Mouse (Mus musculus) yolk sac, embryonic 10.5 days (tissue): ENCODE measurements around the gene Cux2.
A peak's percentile ranks its signal among the peaks of the same experiment; 100 is the strongest.

ENCODE experiments used
- DNase-seq: peaks from one replicate; pipeline ENCODE4 v3.0.0-alpha.2; 2017; ENCODE audit warnings: low spot score

Cux2 gene

DNA sequence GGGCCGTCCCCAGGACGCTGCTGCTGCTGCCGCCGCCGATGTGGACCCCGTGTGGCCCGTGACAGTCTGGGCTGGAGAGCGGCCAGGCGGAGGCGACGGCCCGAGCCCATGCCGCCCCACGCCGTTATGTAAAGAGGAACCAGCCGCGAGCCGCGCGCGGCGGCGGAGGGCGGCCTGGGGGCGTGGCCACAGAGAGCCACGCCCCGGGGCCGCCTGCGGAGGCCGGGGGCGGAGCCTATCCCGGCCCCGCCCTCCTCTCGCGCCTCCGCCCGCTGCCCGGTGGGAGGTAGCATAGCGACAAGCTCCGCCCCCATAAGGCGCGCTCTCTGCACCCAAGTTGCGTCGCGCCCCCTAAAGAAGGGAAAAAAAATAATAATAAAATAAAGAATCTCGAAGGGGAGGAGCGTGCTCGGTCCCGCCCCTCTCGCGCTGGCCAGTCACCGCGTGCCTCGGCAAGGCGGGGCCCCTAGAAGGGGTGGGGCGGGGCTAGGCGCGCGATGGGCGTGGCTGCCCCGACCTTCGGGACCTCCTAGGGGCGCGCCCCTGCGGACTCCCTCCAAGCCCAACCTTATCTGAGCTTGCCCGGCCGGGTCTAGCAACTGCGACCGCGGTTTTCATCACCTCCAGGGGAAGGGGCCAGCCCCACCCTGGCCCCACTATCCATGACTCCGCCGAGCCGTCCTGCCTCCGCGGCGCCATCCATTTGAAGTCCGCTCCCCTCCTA is 213.0 kb downstream of the Cux2 start:
- peak; percentile 95 for DNase-seq

DNA sequence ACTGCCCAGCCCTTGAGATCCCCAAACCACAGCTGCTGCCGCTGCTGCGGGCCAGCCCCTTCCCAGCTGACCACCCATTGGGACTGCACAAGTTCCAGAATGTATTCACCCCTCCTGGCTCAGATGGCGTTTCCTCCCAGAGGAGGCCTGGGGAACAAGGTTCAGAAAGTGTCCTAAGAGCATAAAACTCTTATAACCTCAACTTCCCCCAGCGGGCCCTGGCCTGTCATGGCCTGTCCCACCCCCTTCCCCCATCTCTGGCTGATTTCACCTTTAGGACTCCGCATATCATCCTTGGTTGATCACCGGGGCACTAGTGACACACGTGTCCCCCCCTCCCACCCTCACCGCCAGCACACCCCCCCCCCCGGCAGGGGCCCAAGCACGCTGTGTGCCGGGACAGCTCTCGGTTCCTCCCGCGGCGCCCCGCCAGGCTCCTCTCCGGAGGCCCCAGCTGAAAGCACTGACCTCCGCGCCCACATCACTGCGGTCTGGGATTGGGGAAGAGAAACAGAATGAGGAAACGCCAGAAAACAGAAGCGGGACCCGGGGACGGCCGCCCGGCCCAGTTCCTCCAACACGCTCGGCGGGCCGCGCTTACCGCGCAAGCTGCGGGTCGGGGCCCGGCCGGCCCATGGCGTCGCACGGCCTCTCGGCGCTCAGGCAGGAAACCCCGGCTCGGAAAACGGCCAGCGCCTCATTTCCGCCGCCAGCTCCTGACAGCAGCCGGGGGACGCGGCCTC is 213.8 kb downstream of the Cux2 start:
- DNase-seq, result no peak

DNA sequence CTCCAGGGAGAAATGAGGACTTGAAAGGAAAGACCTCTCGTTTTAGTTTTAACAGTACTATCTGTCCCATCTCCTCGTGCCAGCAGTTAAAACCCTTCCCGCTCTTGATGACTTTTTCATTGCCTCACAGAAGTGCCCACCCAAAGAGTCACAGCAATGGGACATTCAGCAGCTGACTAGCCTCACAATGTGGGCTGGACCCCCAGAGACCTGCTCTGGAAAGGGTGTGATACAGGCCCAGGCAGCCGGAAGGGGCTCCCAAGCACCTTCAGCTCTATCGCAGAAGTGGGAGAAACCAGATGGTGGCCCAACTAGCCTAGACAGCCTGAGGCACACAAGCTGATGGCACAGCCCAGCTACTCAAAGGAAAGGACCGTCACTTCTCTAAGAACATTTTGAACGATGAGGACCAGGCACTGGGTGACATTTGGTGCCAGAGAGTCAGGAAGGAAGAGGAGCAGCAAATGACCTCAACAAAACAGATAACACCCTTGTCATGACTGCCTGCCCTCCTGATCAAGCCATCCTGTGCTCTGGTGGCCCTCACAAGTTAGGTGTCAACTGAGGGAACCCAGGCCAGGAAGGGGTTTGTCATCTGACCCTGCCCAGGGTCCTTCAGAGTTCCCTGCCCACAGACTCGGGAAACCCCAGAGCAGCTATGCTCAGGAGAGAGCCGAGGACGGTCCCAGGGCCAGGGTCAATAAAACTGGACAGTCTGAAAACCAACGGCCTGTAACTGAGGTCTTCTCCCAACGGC is 214.7 kb downstream of the Cux2 start:
- no peak for DNase-seq

DNA sequence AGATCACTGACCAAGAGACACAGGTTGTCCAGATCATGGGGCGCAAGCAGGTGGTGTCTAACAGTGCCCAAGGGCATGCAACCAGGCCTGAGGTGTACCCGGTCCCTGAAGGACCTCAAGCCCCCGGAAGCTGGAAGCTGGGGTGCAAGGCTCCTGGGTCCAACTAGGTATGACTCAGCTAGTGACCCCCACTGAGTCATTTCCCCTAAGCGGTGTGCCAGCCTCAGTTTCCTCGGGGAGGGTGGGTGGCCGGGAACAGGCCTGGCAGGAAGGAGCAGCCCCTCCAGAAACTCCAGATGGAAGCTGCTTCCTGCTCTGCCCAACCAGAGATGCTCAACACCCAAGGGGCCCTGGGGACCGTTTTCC is 215.7 kb downstream of the Cux2 start:
- no peak for DNase-seq

DNA sequence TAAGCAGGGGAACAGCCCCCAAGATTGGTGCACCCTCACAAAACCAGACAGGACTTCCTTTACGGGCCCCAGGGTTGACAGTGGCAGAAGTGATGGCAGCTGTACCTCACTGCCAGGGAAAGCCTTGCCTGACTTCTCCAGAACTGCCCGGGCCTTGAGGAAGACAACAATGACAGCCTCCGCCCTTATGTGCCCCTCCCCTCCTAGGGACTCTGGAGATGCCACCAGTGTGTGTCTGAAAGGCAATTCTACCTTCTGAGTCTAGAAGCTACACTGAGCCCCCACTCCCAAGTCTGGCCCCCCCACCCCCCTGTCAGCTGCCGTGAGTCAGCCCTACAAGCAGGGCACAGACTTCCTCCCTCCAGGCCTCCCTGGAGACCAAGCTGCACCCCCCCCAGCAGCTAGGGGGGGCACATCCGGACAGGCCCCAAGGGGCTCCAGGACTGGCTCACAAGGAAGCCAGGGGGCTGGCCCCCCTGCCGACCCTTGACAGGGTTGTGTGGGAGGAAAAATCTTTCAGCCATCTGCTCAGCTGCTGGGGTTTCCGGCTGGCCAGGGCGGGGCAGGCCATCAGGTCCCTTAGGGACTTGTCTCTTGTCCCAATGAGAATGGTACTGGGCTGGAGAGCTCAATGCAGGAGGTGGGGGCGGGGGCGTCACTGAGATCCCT is 216.2 kb downstream of the Cux2 start:
- peak; percentile 45 for DNase-seq

DNA sequence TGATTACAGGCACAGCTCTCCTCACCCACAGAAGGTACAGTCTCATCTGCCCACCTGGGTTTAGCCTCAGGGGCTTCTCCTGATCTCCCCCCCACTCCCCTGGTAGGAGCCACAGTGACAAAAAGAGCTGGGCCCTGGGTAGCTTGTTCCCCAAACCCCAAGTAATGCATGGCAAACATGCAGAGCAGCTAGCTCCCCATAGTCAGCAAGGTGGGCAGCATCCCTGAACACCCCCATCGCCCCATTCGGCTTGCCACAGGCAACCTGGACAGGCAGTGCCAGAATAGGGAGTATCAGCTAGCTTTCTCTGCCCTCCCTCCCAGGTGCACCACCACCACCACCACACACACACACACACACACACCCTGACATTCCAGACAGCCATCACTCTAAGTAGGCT is 216.7 kb downstream of the Cux2 start:
- DNase-seq, result no peak

DNA sequence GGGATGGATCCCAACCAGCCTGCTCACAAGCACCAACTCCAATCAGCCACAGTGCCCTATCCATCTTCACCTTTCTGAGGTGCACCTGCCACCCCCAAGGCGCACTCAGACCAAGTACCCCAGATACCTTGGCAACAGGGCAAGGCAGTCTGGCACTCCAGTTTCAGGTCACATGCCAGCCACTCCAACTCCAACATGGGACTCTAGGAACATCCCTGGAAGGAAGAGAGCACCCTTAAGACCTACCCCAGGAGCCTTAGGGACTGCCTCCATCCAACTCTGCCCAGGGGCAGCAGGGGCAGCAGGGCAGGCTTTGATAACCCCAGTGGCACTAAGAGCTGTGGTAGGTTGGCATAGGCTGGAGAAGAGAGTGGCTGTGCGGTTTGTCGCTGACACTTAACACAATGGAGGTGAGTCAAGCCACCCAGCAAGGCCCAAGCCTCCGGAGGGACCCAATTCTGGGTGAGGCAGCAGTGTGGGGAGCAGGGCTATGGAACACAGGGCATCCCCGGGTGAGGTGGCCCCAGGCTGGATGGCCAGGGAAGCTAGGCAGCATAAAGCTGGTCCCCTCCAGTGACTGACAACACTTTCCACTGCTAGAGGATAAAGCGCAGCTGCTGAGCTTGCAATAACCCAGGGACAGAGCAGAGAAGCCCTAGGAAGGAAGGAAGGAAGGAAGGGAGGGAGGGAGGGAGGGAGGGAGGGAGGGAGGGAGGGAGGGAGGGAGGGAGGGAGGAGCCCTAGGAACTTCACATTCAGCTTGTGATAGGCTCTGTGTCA is 217.3 kb downstream of the Cux2 start:
- DNase-seq, result no peak

DNA sequence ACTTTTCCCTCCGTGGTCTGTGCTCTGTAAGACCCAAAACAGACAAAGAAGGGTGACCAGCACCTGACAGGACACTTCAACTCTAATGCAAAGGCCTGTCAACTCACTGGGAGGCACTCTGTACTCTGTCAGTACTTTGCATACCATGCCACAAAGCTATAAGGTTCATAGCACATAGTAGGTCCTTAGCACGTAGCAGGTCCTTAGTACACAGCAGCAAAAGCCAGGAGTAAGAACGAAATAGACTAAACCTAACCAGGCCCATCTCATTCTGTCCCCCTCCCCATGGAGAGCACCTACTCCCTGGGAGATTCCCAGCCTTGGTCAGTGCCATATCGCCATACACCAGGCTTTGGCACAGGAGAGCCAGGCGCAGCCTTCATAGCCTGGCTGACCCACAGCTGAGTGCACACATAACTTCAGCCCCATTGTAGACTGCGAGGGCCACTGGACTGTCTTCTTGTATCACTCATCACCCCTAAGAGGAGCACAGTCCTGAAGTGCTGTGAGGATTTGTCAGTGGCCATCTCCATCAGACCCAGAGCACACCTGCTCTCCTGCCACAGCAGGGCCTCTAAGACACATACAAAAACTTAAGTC is 218.8 kb downstream of the Cux2 start:
- DNase-seq, result no peak

DNA sequence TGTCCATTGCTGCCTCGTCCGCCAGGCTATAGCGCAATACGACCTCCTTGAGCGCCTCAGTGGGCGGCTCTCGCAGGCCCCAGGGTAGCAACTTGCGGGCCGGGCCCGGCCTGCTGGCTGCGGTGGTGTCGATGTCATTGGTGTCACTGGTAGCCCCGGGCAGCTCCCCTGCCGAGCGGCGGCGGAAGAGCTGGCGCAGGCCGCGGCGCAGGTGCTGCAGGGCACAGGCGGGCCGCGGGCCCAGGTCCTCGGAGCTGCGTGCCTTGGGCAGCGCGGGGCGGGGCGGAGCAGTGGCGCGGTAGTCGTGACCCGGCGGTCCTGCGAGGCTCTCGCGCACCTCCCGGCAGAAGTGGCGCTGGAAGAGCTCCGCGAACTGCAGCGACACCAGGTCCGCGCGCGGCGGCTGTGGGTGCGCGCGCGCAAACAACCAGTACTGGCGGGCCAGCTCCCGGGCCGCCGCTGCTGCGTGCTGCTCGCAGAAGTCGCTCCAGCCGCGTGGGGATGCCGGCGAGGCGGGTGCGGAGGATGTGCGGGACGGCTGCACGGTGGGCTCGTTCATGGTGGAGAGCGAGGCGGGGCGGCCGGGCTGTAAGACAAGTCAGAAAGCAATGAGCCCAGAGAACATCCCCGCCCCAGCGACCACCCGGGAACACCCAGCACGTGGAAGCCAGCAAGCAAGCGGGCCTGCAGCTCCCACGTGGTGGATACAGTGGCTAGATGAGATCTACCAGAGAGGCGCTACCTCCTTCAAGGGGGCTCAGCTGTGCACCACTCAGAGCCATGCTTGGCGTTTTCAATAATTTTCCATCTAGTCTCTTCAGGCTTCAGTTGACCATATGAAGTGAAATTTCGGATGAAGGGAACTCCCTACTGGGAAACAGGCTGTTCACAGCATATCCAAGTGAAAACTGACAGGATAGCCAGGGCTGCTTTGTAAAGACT is 221.1 kb downstream of the Cux2 start:
- no peak for DNase-seq

DNA sequence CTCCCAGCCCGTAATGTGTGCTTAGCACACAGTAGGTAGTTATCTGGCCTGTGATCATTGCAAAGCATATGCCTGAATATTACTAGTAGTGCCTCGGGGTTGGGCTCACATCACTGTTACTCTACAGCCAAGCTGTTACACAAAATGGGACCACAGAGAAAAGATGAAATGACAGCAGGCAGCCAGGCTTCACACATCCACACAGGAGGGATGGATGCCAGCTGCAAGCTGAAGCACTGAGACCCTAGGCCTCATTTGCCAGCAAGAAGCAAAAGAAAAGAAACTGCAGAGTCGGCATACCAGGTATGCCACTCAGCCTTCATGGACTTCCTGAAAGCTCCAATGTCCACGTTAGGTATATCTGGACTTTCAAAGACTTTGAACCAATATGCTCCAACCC is 222.0 kb downstream of the Cux2 start:
- no peak for DNase-seq

DNA sequence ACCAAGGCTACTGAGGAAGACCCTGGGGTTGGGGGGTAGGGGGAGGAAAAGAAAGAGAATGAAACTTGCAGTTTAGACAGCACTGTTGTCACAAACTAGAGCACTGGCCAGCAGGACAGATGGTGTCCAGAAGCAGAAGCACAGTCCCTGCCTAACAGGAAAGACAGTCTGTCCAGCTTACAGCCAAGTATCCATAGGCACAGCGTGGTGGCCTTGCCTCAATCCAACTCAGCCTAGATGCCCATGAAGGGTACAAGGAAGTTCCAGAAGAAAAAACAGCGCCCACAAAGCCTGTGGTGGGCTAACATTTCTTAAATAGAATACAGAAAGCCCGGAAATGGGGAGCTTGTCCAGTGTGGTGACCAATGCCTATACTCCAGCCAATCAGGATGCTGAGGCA is 224.3 kb downstream of the Cux2 start:
- DNase-seq, result no peak

DNA sequence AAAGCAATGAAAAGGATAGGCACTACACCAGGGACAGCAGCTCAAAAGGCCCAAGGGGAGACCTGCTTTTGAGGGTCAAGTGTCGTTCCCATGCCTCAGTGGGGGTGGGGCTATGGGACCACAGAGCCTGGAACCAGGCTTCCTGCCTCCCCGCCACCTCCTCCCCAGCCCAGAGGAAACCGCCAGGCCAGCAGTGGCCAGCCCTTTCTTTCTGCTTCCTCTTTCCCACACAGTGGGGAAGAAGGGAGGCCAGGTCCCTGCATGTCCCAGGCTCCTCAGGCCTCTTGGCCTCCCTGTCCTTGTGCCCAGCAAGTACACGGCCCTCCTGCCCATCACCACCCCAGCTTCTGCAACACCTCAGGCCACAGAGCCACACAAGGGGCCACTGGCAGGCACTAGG is 225.8 kb downstream of the Cux2 start:
- DNase-seq, result no peak

DNA sequence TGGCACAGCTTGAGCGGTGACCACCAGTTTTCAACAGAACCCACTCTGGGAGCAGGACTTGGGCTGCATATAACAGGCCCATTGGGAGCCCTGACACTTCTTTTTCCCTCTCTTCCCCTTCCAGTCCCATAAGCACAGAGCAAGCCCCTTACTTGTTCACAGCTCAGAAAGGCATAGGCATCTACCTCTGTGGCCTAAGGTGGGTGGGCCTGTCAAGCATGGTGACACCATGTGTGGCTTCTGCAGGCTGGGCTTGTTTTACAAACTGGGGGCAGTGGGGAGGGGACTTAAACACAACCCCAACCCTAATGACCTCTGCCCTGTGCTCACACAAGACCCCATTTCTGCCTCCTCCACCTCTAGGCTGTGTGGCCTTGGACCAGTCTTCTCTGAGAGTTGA is 226.2 kb downstream of the Cux2 start:
- no peak for DNase-seq

DNA sequence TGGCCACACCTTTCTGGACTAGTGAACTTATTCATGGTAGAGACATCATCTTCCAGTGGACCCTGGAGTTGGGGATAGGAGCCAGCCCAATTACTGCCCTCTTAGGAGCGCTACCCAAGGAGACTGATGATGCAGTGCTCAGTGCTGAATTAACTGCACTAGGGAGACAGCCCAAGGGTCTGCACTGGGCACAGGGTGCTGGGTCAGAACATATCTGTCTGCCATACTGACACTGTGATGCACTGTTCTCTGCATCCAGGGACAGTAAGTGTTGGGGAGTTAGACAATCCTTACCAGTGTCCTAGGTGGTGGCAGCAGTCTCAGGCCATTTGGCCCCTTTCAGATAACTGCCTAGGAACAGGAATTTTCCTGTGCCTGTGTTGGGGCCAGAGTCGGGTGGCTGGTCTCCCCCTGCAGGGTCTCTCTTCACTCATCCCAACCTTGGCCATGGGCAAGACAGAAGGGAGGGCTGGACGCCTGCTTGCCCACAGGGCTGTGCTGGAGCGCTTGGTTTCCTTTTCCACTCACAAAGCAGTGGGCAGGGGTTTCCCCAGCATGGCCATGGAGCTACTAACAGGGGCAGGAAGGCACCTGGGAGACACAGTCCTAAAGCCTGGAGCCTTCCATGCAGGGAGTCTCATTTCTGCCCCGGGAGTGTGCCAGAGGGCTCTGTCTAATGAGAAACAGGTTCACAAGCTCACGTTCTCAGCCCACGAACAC is 227.0 kb downstream of the Cux2 start:
- DNase-seq, result no peak

DNA sequence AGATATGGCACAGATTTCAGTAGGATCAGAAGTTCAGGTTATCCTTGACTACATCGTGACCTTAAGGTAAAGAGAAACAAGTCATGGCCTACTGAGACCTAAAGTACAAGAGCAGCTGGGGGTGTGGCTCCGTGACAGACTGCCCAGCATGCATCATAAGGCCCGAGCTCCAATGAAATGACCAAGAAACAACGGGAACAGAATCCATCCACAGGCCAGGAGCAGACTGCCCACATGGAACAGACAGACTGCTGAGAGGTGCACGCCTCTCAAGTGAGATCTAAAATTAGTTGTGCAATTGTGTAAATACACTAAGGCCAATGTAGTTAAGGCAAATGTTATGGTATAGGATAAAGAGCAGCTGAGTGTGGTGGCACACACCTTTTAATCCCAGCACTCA is 228.3 kb downstream of the Cux2 start:
- no peak for DNase-seq

DNA sequence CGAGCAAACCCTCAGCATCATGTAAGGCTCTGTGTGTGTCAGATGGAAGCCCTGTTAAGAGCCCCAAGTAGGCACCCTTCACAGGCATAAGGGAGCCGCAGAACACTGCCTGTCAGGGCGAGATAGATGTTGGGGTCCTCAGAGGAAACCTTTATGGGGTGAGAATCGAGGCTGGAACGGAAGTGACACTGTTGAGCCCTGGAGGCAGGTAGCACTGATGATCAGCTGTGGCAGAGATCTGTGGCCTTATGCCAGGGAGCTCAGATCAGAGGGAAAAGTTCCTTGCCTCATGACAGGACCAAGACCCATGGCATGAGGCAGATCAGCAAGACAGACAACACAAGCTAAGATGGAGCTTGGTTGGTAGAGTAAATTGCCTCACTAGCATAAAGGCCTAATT is 228.8 kb downstream of the Cux2 start:
- DNase-seq, result no peak

DNA sequence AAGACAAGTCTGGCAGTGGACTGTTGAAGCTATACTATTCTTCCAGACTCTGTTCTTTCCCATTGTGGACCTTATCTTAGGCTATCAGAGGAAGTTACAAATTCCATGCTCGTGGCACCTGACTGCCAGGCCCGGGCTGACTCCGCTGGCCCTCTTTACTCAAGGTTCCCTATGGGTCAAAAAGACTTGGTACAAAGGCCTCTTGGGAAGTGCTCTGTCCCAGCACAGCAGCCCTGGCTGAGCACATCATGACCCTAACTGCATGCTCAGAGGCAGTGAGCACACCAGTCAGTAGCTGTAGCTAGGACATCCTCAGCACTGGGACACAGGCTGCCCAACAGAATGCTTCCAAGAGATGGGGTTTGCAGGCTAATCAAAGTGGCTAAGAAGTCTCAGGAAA is 229.2 kb downstream of the Cux2 start:
- DNase-seq, result no peak

DNA sequence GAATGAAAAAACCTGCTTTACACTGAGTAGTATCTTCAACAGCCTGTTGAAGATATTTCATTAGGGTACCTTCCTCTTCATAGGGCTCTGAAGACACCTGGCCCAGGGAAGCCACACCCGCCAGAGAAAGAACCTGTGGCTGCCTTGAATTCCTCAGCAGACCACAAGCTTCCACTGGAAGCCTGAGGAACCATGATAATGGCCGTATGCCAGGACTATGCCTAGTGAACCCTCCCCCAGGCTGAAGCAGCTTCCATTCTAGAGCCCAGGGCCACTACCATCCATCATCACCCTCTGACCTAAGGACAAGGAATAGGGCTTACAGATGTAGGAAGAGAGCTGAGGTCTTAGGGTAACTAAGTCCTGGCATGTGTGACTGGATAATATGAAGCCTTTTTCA is 229.7 kb downstream of the Cux2 start:
- no peak for DNase-seq

DNA sequence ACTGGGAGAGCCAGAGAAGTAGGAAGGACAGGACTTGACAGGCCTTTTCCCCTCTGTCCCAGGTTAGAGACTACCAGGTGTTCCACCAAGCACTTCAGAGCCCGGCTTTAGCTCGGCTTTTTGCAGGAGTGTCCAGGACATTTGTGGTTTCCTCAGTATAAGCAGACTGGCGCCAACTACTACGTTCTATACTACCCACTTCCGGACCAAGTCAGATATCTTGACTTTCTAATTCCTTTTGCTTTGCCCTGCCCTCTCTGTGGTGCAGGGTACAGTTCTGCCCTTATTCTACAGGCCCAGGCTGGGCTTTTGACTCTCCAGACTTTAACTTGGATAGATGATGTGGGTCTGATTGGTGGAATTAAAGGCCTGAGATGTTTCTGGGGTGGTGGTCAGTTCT is 230.3 kb downstream of the Cux2 start:
- DNase-seq, result no peak

DNA sequence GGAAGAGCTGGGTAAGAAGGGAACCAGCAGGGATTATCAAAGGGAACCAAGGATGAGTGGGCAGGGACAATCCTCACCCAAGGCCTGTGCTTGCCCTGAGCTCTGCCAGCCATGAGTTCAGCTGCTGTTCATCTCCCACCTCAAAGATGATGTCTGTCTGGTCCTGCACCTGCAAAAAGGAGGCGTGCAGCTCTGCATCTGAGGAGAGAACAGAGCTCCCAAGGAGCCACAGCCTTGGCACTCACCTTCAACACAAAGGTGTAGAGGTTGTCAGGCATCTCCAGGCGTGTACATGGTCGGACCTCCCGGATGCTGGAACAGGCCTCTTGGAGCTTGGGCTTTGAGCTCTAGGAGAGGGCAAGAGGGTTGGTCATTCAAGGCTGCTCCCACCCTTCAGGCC is 231.0 kb downstream of the Cux2 start:
- no peak for DNase-seq
